ENCODE assay signal across 27 mouse cellular contexts in genomic region chr8:41532212-41532611, GRCm38 (mm10).
"Had no signal": no experiment of that assay in that cellular context is flagged by ENCODE, and none has a peak within 500 bp of the region (broad histone marks: within the 10 kb centered on the region; RNA-seq: fewer than 3 reads in every experiment).

No protein-coding gene starts in this region.

- ATAC-seq: forebrain, embryonic 13.5 days; forebrain, embryonic 14.5 days; forebrain, embryonic 15.5 days; forebrain, embryonic 16.5 days; forebrain, postnatal 0 days had no signal

- H3K27me3 ChIP-seq: embryonic facial prominence, embryonic 12.5 days; embryonic facial prominence, embryonic 13.5 days; embryonic facial prominence, embryonic 15.5 days; forebrain, embryonic 12.5 days; forebrain, embryonic 13.5 days; forebrain, embryonic 15.5 days had no signal

- H3K4me2 ChIP-seq: embryonic facial prominence, embryonic 12.5 days; embryonic facial prominence, embryonic 13.5 days; embryonic facial prominence, embryonic 15.5 days; forebrain, embryonic 12.5 days; forebrain, embryonic 13.5 days; forebrain, embryonic 15.5 days had no signal

- H3K27ac ChIP-seq: embryonic facial prominence, embryonic 10.5 days; embryonic facial prominence, embryonic 12.5 days; embryonic facial prominence, embryonic 13.5 days; embryonic facial prominence, embryonic 15.5 days; forebrain, embryonic 10.5 days; forebrain, embryonic 12.5 days; forebrain, embryonic 13.5 days; forebrain, embryonic 15.5 days; gastrocnemius, adult 2 months; heart, adult 2 months had no signal

- H3K9me3 ChIP-seq: embryonic facial prominence, embryonic 10.5 days; embryonic facial prominence, embryonic 12.5 days; embryonic facial prominence, embryonic 13.5 days; embryonic facial prominence, embryonic 15.5 days; forebrain, embryonic 10.5 days; forebrain, embryonic 12.5 days; forebrain, embryonic 13.5 days; forebrain, embryonic 15.5 days had no signal

- H3K36me3 ChIP-seq: embryonic facial prominence, embryonic 10.5 days; embryonic facial prominence, embryonic 12.5 days; embryonic facial prominence, embryonic 13.5 days; embryonic facial prominence, embryonic 15.5 days; forebrain, embryonic 10.5 days; forebrain, embryonic 12.5 days; forebrain, embryonic 15.5 days had no signal

- H3K4me1 ChIP-seq: embryonic facial prominence, embryonic 10.5 days; embryonic facial prominence, embryonic 12.5 days; embryonic facial prominence, embryonic 13.5 days; embryonic facial prominence, embryonic 15.5 days; forebrain, embryonic 10.5 days; forebrain, embryonic 12.5 days; forebrain, embryonic 13.5 days; forebrain, embryonic 15.5 days had no signal

- H3K9ac ChIP-seq: embryonic facial prominence, embryonic 12.5 days; embryonic facial prominence, embryonic 13.5 days; embryonic facial prominence, embryonic 15.5 days; forebrain, embryonic 12.5 days; forebrain, embryonic 13.5 days; forebrain, embryonic 15.5 days; forebrain, postnatal 0 days had no signal

- H3K4me3 ChIP-seq: embryonic facial prominence, embryonic 10.5 days; embryonic facial prominence, embryonic 12.5 days; embryonic facial prominence, embryonic 13.5 days; embryonic facial prominence, embryonic 15.5 days; erythroblast, embryonic 14.5 days; forebrain, embryonic 10.5 days; forebrain, embryonic 12.5 days; forebrain, embryonic 13.5 days; forebrain, embryonic 15.5 days; gastrocnemius, adult 2 months; heart, adult 2 months had no signal

- DNase-seq: cerebellum, adult 2 months; cerebellum, adult 8-10 months; cerebellum, adult 9-10 months; cerebellum, adult 9-11 months; cerebellum, postnatal 25 days; cerebellum, postnatal 36 days; embryo, embryonic 11 days; forebrain, postnatal 0 days; gastrocnemius, adult 2 months; gastrocnemius, postnatal 10 days; gastrocnemius, postnatal 14 days; gastrocnemius, postnatal 25 days; gastrocnemius, postnatal 36 days; heart, adult 11 months; heart, adult 18-20 months; heart, adult 2 months had no signal
